Mouse (Mus musculus) heart, postnatal 0 days (tissue): Measurements from ENCODE around the gene Zbtb2.

Source experiments
- CTCF ChIP-seq: IDR thresholded peaks from 2 replicates; pipeline ENCODE4 v1.5.1; 2016; ENCODE audit warnings: antibody characterized with exemption, control low read depth, low read depth
- EP300 ChIP-seq: IDR thresholded peaks from 2 replicates; pipeline ENCODE4 v1.6.1; 2016; ENCODE audit warnings: antibody characterized with exemption, low read depth

GRCm38 (mm10) chr10:4395321-4395720 lies 7.4 kb upstream of the Zbtb2 start:
- TF ChIP-seq CTCF, result no peak
- TF ChIP-seq EP300, result no peak
